Mouse (Mus musculus) E14TG2a.4 (cell line): ENCODE data around the gene Mical1.

Experiments used
- CTCF ChIP-seq: conservative IDR thresholded peaks from 2 replicates; pipeline ENCODE4 v1.5.1; 2014; ENCODE audit warnings: low read length
- NANOG ChIP-seq: IDR thresholded peaks from 2 replicates; pipeline ENCODE4 v1.6.1; 2014; ENCODE audit warnings: borderline replicate concordance, low read length, mixed read lengths

- TF ChIP-seq NANOG, result no peak
- no peak for TF ChIP-seq CTCF
Measured at GRCm38 (mm10) chr10:41473782-41474468, 2.2 kb upstream of the Mical1 start.
